Mouse (Mus musculus) midbrain, postnatal 0 days (tissue): Measurements from ENCODE around the gene Kcnk1. TPM values are rescaled to one million over a fixed set of nuclear protein-coding genes. Genes with fewer than 3 reads are reported as not detected.
A peak's percentile ranks its signal among the peaks of the same experiment; 100 is the strongest.

ENCODE experiments used
- ATAC-seq: fragments of 200-750 bp; cut with Nextera tagmentation; 2 replicates; pipeline ENCODE4 v1.8.0; 2017; ENCODE audit warnings: moderate number of reproducible peaks, mild to moderate bottlenecking, moderate TSS enrichment, moderate library complexity; ENCODE audit not compliant: low FRiP score
- DNase-seq: peaks from one replicate; pipeline ENCODE4 v3.0.0-alpha.2; 2015; ENCODE audit warnings: low spot score
- H3K27ac ChIP-seq: fragments of 300-500 bp; sonication (generic); 2 replicates; pipeline ENCODE4 v1.5.1; 2014; ENCODE audit warnings: low read depth, mild to moderate bottlenecking, low read length, mixed read lengths
- H3K27me3 ChIP-seq: fragments of 300-500 bp; sonication (generic); 2 replicates; pipeline ENCODE4 v1.6.1; 2014; ENCODE audit warnings: low read length, control low read depth, mixed read lengths; ENCODE audit not compliant: insufficient read depth
- H3K36me3 ChIP-seq: fragments of 300-500 bp; sonication (generic); 2 replicates; pipeline ENCODE4 v1.6.1; 2014; ENCODE audit warnings: low read length, control low read depth, mixed read lengths; ENCODE audit not compliant: insufficient read depth
- H3K4me1 ChIP-seq: fragments of 300-500 bp; sonication (generic); 2 replicates; pipeline ENCODE4 v1.6.1; 2014; ENCODE audit warnings: mild to moderate bottlenecking, control low read depth, antibody characterized with exemption, low read length, mixed read lengths; ENCODE audit not compliant: insufficient read depth
- H3K4me2 ChIP-seq: fragments of 300-500 bp; sonication (generic); 2 replicates; pipeline ENCODE4 v1.6.1; 2014; ENCODE audit warnings: low read depth, mild to moderate bottlenecking, low read length, mixed read lengths; ENCODE audit not compliant: poor library complexity, severe bottlenecking
- H3K4me3 ChIP-seq: fragments of 300-500 bp; sonication (generic); 2 replicates; pipeline ENCODE4 v1.5.1; 2014; ENCODE audit warnings: low read depth, mild to moderate bottlenecking, low read length, moderate library complexity
- H3K9ac ChIP-seq: fragments of 300-500 bp; sonication (generic); replicated peaks from 2 replicates; pipeline ENCODE4 v1.6.1; 2014; ENCODE audit warnings: mild to moderate bottlenecking, low read length, moderate library complexity, mixed read lengths; ENCODE audit not compliant: poor library complexity, severe bottlenecking
- H3K9me3 ChIP-seq: fragments of 300-500 bp; sonication (generic); 2 replicates; pipeline ENCODE4 v1.6.1; 2016; ENCODE audit warnings: low read length, control low read depth
- CTCF ChIP-seq: IDR thresholded peaks from 2 replicates; pipeline ENCODE4 v1.5.1; 2016; ENCODE audit warnings: antibody characterized with exemption, mild to moderate bottlenecking
- WGBS: fragments of 180-500 bp; shearing (Covaris S2); extraction: QIAGEN DNeasy Blood & Tissue Kit; methylation state at CpG from one replicate; pipeline ENCODE4 v1.1.7; 2014; 5-methylcytosine and 5-hydroxymethylcytosine counted together
- polyA plus RNA-seq: library from polyadenylated mRNA; unstranded; fragments of >200 nt; fragmentation: Nextera tagmentation; extraction: Ambion mirVana; gene quantifications from 2 replicates; pipeline ENCODE4 v1.2.1, GENCODE M21; 2015
- total RNA-seq: library from RNA; depleted of rRNA; stranded (reverse); fragments of >200 nt; gene quantifications from 2 replicates; pipeline ENCODE4 v1.2.3, GENCODE M21; 2014

The Kcnk1 gene
- total and polyA plus RNA-seq, 2 experiments from 2014 or later, result 24.1 to 52.1 TPM

DNA sequence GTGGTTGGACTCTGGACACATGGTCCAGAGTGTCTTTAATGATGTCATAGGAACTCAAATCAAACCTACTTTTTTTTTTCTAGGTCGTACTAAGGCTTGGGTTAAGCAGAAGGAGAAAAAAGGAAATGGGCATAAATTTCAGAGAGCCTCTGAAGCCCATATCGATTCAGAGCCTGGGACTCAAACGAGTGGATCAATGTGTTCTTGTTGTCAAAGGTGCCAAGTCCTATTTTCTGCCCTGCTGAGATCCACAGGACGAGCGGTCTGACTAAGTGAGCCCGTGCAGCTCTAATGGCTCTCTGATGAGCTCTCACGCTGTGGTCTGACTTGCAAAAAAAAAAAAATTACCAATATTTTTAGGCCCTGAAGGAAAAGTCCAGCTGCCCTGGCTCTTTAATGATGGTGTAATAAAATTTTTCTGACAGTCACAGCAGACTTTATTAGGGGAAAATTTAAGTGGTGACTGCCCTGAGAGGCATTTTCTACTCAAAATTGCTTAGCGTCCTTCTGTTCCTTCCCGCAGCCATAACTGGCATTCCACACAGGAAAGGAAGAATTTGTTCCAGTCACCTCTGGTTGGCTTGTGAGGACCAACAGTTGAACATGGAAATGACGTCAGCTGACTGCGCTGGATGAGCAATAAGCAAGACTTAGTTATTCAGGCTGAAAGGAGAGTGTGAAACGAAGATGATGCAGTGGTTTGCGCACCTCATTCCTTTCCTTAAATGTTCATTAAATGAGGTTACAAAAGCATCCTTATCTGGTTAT is 37.6 kb upstream of the Kcnk1 start:
- DNase-seq, result peak; percentile 15
- WGBS, result 64% methylated on average over 13 of the region's 13 CpGs
- TF ChIP-seq CTCF, result no peak

DNA sequence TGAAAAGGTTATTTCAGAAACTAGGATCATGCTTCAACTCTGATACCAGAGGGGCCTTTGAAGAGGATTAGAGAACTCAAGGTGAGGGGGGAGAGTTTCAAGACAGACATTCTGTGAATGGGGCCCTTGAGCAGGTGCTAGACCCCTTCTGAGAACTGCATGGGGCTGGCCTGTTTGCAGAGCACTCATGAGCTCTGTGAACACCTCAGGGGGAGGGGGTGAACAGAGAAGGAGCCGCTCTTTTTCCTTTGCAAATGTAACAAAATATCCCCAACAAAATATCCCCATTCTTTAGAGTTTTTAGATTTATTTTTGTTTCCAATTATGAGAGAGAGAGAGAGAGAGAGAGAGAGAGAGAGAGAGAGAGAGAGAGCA is 37.0 kb upstream of the Kcnk1 start:
- Histone ChIP-seq H3K27ac (no peak overlapping the region), H3K4me1 (no peaks in the 10 kb centered on the region), H3K9me3 (peaks cover 5% of the 10 kb centered on the region; the same call in 1 of the 2 replicates), H3K4me3 (no peak overlapping the region), H3K27me3 (peaks cover 7% of the 10 kb centered on the region; the same call in 1 of the 2 replicates), H3K9ac (no peak overlapping the region), H3K36me3 (no peaks in the 10 kb centered on the region), H3K4me2 (no peak overlapping the region)
- 80% methylated on average over 1 of the region's 1 CpGs for WGBS
- ATAC-seq (no peak), DNase-seq (no peak)
- TF ChIP-seq CTCF, result no peak

More for the DNA sequence above, 37.6 kb upstream of the Kcnk1 start:
- no peaks in the 10 kb centered on the region for H3K36me3 ChIP-seq
- peaks cover 7% of the 10 kb centered on the region; the same call in 1 of the 2 replicates for H3K27me3 ChIP-seq
- no peak overlapping the region for H3K4me2 ChIP-seq
- no peak for ATAC-seq
- H3K4me3 ChIP-seq, result no peak overlapping the region
- no peak overlapping the region for H3K9ac ChIP-seq
- peaks cover 5% of the 10 kb centered on the region; the same call in 1 of the 2 replicates for H3K9me3 ChIP-seq
- no peak overlapping the region for H3K27ac ChIP-seq
- H3K4me1 ChIP-seq, result no peaks in the 10 kb centered on the region

DNA sequence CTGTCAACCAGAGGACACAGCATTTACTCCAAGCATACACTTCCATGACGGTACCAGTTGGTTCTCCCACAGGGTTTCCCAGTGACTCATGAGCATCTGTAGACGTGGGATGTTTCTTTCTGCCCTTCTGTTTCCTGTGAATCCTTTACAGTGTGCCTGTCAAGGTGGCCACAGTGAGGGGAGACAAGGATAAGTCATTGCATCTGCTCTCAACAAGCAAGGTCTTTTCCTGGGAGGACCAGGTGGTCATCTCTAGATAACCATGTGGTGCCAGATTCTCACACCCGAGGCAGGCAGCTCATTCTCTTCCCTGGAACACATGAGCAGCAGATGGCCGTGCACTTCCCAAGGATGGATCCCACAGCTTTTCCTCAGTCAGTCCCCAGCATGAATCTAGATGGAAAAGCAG is 35.6 kb upstream of the Kcnk1 start:
- no peak for TF ChIP-seq CTCF
- Histone ChIP-seq H3K27me3 (peaks cover 7% of the 10 kb centered on the region; the same call in 1 of the 2 replicates), H3K9ac (no peak overlapping the region), H3K9me3 (peaks cover 5% of the 10 kb centered on the region; the same call in 1 of the 2 replicates), H3K4me3 (no peak overlapping the region), H3K36me3 (no peaks in the 10 kb centered on the region), H3K27ac (no peak overlapping the region), H3K4me1 (no peaks in the 10 kb centered on the region; the same call in 1 of the 2 replicates), H3K4me2 (no peak overlapping the region)
- peak; percentile 62 for DNase-seq
- no peak for ATAC-seq
- WGBS, result 68% methylated on average over 4 of the region's 4 CpGs

DNA sequence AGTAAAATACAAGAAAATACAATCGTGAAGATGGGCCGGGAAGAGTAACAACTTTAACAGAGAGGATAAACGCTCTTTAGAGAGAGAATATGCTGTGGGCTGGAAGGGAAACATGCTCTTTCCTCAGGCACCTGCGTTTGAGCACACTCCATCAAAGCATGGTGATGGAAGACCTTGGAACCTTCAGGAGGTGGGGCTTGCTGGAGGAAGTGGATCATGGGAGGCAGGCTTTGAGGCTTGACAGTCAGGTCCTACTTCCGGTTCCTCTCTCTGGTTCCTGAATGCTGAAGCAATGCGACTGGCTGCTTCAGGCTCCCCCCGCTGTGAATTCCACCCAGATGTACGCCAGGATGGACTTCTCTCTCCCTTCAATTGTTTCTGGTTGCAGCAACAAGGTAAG is 34.9 kb upstream of the Kcnk1 start:
- Histone ChIP-seq H3K9ac (no peak overlapping the region), H3K4me2 (no peak overlapping the region), H3K9me3 (peaks cover 5% of the 10 kb centered on the region; the same call in 1 of the 2 replicates), H3K36me3 (no peaks in the 10 kb centered on the region), H3K4me1 (no peaks in the 10 kb centered on the region; the same call in 1 of the 2 replicates), H3K4me3 (no peak overlapping the region), H3K27ac (no peak overlapping the region), H3K27me3 (peaks cover 7% of the 10 kb centered on the region; the same call in 1 of the 2 replicates)
- ATAC-seq (no peak), DNase-seq (no peak)
- WGBS, result 83% methylated on average over 8 of the region's 8 CpGs
- TF ChIP-seq CTCF, result no peak

DNA sequence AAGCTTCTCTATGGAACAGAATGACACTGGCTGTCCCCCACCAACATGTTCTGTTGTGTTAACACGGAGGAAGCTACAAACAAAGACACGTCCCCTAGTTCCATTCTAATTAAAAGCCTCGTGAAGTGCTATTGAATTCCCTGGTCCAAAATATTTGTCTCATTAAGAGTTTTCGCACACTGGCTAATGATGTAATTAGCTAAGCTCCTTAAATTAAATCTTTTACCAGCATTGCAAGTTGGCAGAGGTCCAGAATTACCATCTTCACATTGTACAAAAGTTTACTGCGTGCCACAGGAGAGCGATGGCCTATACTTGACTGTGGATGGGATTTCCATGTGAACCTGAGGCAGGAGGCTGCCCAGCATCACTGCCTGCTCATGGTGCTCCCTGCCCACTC is 33.2 kb upstream of the Kcnk1 start:
- peak; percentile 70 for DNase-seq
- Histone ChIP-seq H3K4me1 (no peaks in the 10 kb centered on the region; the same call in 1 of the 2 replicates), H3K9me3 (peaks cover 5% of the 10 kb centered on the region; the same call in 1 of the 2 replicates), H3K4me3 (no peak overlapping the region), H3K36me3 (no peaks in the 10 kb centered on the region), H3K27ac (no peak overlapping the region), H3K27me3 (peaks cover 7% of the 10 kb centered on the region; the same call in 1 of the 2 replicates), H3K4me2 (no peak overlapping the region), H3K9ac (no peak overlapping the region)
- 77% methylated on average over 6 of the region's 6 CpGs for WGBS
- ATAC-seq, result no peak
- no peak for TF ChIP-seq CTCF

DNA sequence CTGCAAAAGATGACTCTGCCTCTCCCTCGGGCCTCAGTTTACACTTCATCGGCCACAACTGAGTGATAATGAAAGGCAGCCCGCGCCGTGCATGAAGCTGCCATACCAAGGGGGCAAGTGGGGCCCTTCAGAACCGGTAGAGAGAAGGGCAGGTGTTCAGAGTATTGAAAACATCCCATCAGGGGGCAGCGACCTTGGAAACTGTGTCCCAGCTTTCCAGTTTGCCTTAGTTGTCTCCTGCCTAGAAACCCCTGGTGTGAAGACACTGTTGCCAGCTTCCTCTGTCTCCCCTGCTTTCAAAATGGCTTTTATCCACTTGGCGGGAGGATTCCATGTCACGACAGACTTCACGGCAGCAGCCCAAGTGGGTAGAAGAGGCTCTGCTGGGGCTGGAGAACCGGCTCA is 31.2 kb upstream of the Kcnk1 start:
- no peaks in the 10 kb centered on the region; the same call in 1 of the 2 replicates for H3K4me1 ChIP-seq
- H3K9me3 ChIP-seq, result peaks cover 5% of the 10 kb centered on the region; the same call in 1 of the 2 replicates
- H3K4me2 ChIP-seq, result peak overlapping the region; percentile 38
- 0 out of 2 replicates have a peak overlapping the region, but pooled peaks have one; percentile 5 for H3K4me3 ChIP-seq
- H3K27ac ChIP-seq, result no peak overlapping the region
- DNase-seq (peak; percentile 49), ATAC-seq (no peak)
- H3K27me3 ChIP-seq, result peaks cover 7% of the 10 kb centered on the region; the same call in 1 of the 2 replicates
- no peaks in the 10 kb centered on the region for H3K36me3 ChIP-seq
- no peak overlapping the region for H3K9ac ChIP-seq
- TF ChIP-seq CTCF, result no peak
- 5% methylated on average over 11 of the region's 11 CpGs for WGBS
